Mouse (Mus musculus): ENCODE data around the gene Rasal3. TPM values are rescaled to one million over a fixed set of nuclear protein-coding genes. Genes with fewer than 3 reads are reported as not detected.

Gene Rasal3
- total RNA-seq, 2 experiments from 2014 or later: 2.9 to 4.6 TPM

- DNase-seq (ENCODE audit: low spot score in 2 of 2): no peak
- no peak for TF ChIP-seq CTCF (conservative IDR thresholded peaks at IDR 0.05)
- no peak overlapping the region for H3K4me3 ChIP-seq
- no peak overlapping the region for H3K27ac ChIP-seq
Measured at GRCm38 (mm10) chr17:32383661-32384060, 19.7 kb downstream of the Rasal3 start.

GRCm38 (mm10) chr17:32382576-32382975, 20.8 kb downstream of the Rasal3 start:
- TF ChIP-seq CTCF (conservative IDR thresholded peaks at IDR 0.05): no peak
- no peak overlapping the region for H3K4me3 ChIP-seq
- DNase-seq (ENCODE audit: low spot score in 2 of 2): no peak
- H3K27ac ChIP-seq: no peak overlapping the region

GRCm38 (mm10) chr17:32378786-32379185, 24.6 kb downstream of the Rasal3 start:
- Histone ChIP-seq H3K27ac (no peak overlapping the region), H3K4me3 (no peak overlapping the region)
- no peak for DNase-seq (ENCODE audit: low spot score in 2 of 2)
- no peak for TF ChIP-seq CTCF (conservative IDR thresholded peaks at IDR 0.05)

- no peak for DNase-seq (ENCODE audit: low spot score in 2 of 2)
- TF ChIP-seq CTCF (conservative IDR thresholded peaks at IDR 0.05): no peak
Measured at GRCm38 (mm10) chr17:32377137-32377536, 26.2 kb downstream of the Rasal3 start.

GRCm38 (mm10) chr17:32376475-32376874, 26.9 kb downstream of the Rasal3 start:
- no peak overlapping the region for H3K27ac ChIP-seq
- DNase-seq (ENCODE audit: low spot score in 2 of 2): no peak
- no peak for TF ChIP-seq CTCF (conservative IDR thresholded peaks at IDR 0.05)
- no peak overlapping the region for H3K4me3 ChIP-seq

More at GRCm38 (mm10) chr17:32377137-32377536, 26.2 kb downstream of the Rasal3 start:
- Histone ChIP-seq H3K27ac (no peak overlapping the region), H3K4me3 (no peak overlapping the region)

- no peak for TF ChIP-seq CTCF (conservative IDR thresholded peaks at IDR 0.05)
- no peak overlapping the region for H3K4me3 ChIP-seq
- no peak for DNase-seq (ENCODE audit: low spot score in 2 of 2)
- H3K27ac ChIP-seq: no peak overlapping the region
Measured at GRCm38 (mm10) chr17:32368991-32369578, 34.3 kb downstream of the Rasal3 start.

DNA sequence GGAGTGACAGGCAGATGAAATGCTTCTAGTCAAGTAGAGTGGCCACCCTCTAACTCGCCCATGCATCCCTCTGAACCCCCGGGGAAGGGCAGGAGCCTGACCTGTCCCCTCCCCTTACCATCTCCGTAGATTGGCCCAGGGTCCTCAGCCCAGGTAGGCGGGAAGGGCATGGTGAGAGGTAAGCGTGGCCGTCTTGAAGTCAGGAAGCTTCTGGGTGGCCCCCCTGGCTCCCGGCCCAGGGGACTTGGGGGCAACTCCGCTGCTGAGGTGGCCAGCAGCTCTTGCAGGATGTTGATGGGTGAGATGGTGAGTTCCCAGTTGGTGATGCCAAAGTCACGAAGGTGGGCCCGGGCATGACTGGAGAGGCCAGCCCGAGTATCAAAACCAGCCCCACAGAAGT, 35.7 kb downstream of the Rasal3 start:
- Histone ChIP-seq H3K4me3 (no peak overlapping the region), H3K27ac (no peak overlapping the region)
- no peak for DNase-seq (ENCODE audit: low spot score in 2 of 2)
- no peak for TF ChIP-seq CTCF (conservative IDR thresholded peaks at IDR 0.05)

DNA sequence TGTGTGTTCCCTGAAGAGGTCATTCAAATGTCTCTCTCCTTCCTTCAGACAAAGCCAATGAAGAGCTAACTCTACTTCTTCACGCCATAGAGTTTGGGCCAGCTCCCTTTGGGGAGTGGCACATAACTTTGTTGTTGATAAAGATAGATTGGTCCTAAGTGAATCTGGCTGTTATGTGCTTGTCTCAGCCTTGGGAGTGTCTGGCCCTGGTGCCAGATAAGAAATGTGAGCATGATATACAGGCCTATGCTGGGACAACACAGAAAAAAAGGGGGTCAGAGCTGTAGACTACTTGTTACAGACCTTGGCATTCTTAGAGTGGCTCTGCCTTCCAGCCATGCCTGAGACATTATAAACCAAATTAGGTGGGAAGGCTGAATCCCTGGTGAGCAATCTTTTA, 38.1 kb downstream of the Rasal3 start:
- Histone ChIP-seq H3K27ac (no peak overlapping the region), H3K4me3 (no peak overlapping the region)
- TF ChIP-seq CTCF (conservative IDR thresholded peaks at IDR 0.05): no peak
- DNase-seq (ENCODE audit: low spot score in 2 of 2): no peak

DNA sequence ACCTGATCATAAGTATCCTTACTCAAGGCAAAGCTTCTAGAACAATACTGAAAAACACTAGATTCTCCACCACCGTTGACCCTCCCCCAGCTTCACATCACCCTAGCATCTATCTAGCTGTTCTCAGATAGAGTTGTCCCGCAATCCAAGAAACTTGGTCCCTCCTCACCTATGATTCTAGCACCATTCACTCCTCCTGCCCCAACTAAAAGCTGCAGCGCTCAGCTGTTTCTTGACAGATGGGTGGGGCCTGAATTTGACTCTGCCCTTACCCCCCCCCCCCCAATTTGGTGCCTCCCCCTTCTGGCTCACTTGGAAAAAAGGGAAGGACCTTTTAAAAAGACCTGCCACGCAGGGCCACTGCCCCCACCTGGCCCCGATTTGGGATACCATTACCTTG, 38.5 kb downstream of the Rasal3 start:
- peak overlapping the region; percentile 80 for H3K27ac ChIP-seq
- no peak for TF ChIP-seq CTCF (conservative IDR thresholded peaks at IDR 0.05)
- no peak for DNase-seq (ENCODE audit: low spot score in 2 of 2)
- H3K4me3 ChIP-seq: peak overlapping the region; percentile 88

DNA sequence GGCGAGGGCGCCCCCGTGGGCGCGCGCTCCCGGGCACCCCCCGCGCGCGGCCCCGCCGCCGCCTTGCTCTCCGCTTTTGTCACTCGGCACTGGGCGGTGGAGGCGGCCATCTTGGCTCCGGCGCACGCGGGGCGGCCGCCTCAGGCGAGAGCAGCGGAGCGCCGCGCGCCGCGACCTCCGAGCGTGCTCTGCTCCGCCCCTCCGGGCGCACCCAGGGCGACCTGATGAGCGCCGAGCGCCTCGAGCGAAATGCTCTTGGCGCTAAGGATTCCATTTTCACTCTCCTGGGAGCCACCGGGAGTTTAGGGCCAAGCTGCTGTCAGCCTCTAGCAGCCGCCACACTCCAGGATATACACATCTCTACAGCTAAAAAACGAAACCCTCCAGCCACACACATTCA, 39.1 kb downstream of the Rasal3 start:
- DNase-seq (ENCODE audit: low spot score in 2 of 2): peak; percentile 85 to 89
- H3K27ac ChIP-seq: peak overlapping the region; percentile 80
- peak overlapping the region; percentile 88 for H3K4me3 ChIP-seq
- TF ChIP-seq CTCF (conservative IDR thresholded peaks at IDR 0.05): peak; percentile 33

- no peak for TF ChIP-seq CTCF (conservative IDR thresholded peaks at IDR 0.05)
- peak overlapping the region; percentile 80 for H3K27ac ChIP-seq
- no peak for DNase-seq (ENCODE audit: low spot score in 2 of 2)
- peak overlapping the region; percentile 88 for H3K4me3 ChIP-seq
Measured at GRCm38 (mm10) chr17:32363821-32364301, 39.5 kb downstream of the Rasal3 start.

- no peak overlapping the region for H3K4me3 ChIP-seq
- no peak for TF ChIP-seq CTCF (conservative IDR thresholded peaks at IDR 0.05)
- H3K27ac ChIP-seq: no peak overlapping the region
Measured at GRCm38 (mm10) chr17:32362686-32363085, 40.7 kb downstream of the Rasal3 start.

DNA sequence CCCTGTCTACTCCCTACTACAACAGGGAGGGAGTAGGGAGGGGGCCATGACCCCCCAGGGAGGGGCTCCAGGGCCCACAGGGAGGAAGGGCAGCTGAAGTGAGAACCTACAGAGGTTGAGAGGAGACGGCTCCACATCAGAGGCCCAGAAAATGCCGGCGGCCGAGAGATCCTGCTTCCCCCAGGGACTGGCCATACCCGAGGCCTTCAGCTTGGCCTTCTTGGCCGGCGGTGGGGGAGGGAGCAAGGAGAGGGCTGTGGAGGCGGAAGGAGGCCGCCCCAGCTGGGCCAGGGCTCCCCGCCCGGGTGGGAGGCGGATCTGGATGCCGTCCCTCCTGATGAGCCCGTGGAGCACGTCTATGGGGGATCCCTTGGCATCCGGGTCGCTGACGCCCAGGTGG, 43.5 kb downstream of the Rasal3 start:
- DNase-seq (ENCODE audit: low spot score in 2 of 2): no peak
- TF ChIP-seq CTCF (conservative IDR thresholded peaks at IDR 0.05): no peak
- Histone ChIP-seq H3K4me3 (no peak overlapping the region), H3K27ac (peak overlapping the region; percentile 32; the same call in 1 of the 2 replicates)

More at GRCm38 (mm10) chr17:32362686-32363085, 40.7 kb downstream of the Rasal3 start:
- DNase-seq (ENCODE audit: low spot score in 2 of 2): no peak

DNA sequence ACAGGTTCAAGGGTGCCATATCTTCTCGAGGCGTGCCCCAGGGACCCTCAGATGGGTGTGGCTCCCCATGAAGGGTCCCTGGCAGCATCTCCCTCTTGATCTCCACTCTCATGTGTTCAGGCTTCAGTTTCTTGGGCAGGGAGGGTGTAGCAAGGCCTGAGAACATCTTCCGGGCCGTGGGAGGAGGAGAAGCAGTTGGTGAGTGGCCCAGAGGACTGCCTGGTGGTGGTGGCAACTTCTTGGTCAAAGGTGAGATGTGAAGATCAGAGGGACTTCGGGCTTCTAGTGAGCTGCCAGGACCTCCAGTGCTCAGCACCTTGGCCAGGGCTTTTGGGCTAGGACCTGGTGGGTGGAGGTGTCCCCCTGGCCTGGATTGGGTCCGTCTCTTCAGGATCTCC, 44.4 kb downstream of the Rasal3 start:
- no peak for DNase-seq (ENCODE audit: low spot score in 2 of 2)
- peak overlapping the region; percentile 37; the same call in 1 of the 2 replicates for H3K27ac ChIP-seq
- no peak for TF ChIP-seq CTCF (conservative IDR thresholded peaks at IDR 0.05)
- H3K4me3 ChIP-seq: no peak overlapping the region
